Mouse (Mus musculus) midbrain, embryonic 13.5 days (tissue): Measurements from ENCODE around the gene Manba. TPM values are rescaled to one million over a fixed set of nuclear protein-coding genes. Genes with fewer than 3 reads are reported as not detected.
"Not testable (repeated sequence)": the region's sequence is repeated elsewhere in the genome, so short reads cannot be mapped to it uniquely, and the experiment has no call there.

Source experiments
- ATAC-seq: fragments of 200-750 bp; cut with Nextera tagmentation; 2 replicates; pipeline ENCODE4 v1.8.0; 2017; ENCODE audit warnings: mild to moderate bottlenecking, moderate TSS enrichment, moderate library complexity
- H3K27ac ChIP-seq: fragments of 300-500 bp; sonication (generic); 2 replicates; pipeline ENCODE4 v1.5.1; 2015; ENCODE audit warnings: inconsistent platforms, mild to moderate bottlenecking, moderate library complexity
- H3K27me3 ChIP-seq: fragments of 300-500 bp; sonication (generic); 2 replicates; pipeline ENCODE4 v1.6.1; 2015; ENCODE audit warnings: mild to moderate bottlenecking, inconsistent platforms
- H3K36me3 ChIP-seq: fragments of 300-500 bp; sonication (generic); 2 replicates; pipeline ENCODE4 v1.6.1; 2015; ENCODE audit warnings: mild to moderate bottlenecking, inconsistent platforms
- H3K4me1 ChIP-seq: fragments of 300-500 bp; sonication (generic); replicated peaks from 2 replicates; pipeline ENCODE4 v1.6.1; 2015; ENCODE audit warnings: inconsistent platforms
- H3K4me2 ChIP-seq: fragments of 300-500 bp; sonication (generic); replicated peaks from 2 replicates; pipeline ENCODE4 v1.6.1; 2015; ENCODE audit warnings: moderate library complexity, mild to moderate bottlenecking, inconsistent platforms
- H3K4me3 ChIP-seq: fragments of 300-500 bp; sonication (generic); replicated peaks from 2 replicates; pipeline ENCODE4 v1.5.1; 2015; ENCODE audit warnings: mild to moderate bottlenecking, inconsistent platforms
- H3K9ac ChIP-seq: fragments of 300-500 bp; sonication (generic); replicated peaks from 2 replicates; pipeline ENCODE4 v1.6.1; 2015; ENCODE audit warnings: mild to moderate bottlenecking, inconsistent platforms
- H3K9me3 ChIP-seq: fragments of 300-500 bp; sonication (generic); 2 replicates; pipeline ENCODE4 v1.6.1; 2016; ENCODE audit warnings: mild to moderate bottlenecking, inconsistent platforms
- WGBS: fragments of 180-500 bp; shearing (Covaris S2); methylation state at CpG from one replicate; pipeline ENCODE4 v1.1.7; 2015; 5-methylcytosine and 5-hydroxymethylcytosine counted together
- polyA plus RNA-seq: library from polyadenylated mRNA; unstranded; fragments of >200 nt; fragmentation: Nextera tagmentation; extraction: Ambion mirVana; gene quantifications from 2 replicates; pipeline ENCODE4 v1.2.1, GENCODE M21; 2015

The Manba gene
- polyA plus RNA-seq, 1 experiment from 2014 or later: 5.0 TPM

GRCm38 (mm10) chr3:135513270-135513669 is 27.9 kb downstream of the Manba start:
- Histone ChIP-seq H3K4me3 (no peak overlapping the region), H3K27ac (peak overlapping the region; percentile 40; the same call in 1 of the 2 replicates)
- whole genome bisulfite sequencing: 37% methylated on average over 11 of the region's 11 CpGs

GRCm38 (mm10) chr3:135513800-135514425 is 28.5 kb downstream of the Manba start:
- Histone ChIP-seq H3K27ac (peak overlapping the region; percentile 40; the same call in 1 of the 2 replicates), H3K4me3 (no peak overlapping the region), H3K4me1 (peaks cover 7% of the 10 kb centered on the region), H3K27me3 (no peaks in the 10 kb centered on the region), H3K9ac (no peak overlapping the region), H3K36me3 (no peaks in the 10 kb centered on the region), H3K4me2 (no peak overlapping the region), H3K9me3 (no peaks in the 10 kb centered on the region)
- WGBS: 82% methylated on average over 14 of the region's 14 CpGs
- no peak for ATAC-seq

More at GRCm38 (mm10) chr3:135513270-135513669, 27.9 kb downstream of the Manba start:
- H3K4me2 ChIP-seq: peak overlapping the region; percentile 31
- no peaks in the 10 kb centered on the region for H3K36me3 ChIP-seq
- H3K4me1 ChIP-seq: peaks cover 7% of the 10 kb centered on the region
- H3K27me3 ChIP-seq: no peaks in the 10 kb centered on the region
- ATAC-seq: peak; percentile 79
- H3K9me3 ChIP-seq: no peaks in the 10 kb centered on the region
- no peak overlapping the region for H3K9ac ChIP-seq

DNA sequence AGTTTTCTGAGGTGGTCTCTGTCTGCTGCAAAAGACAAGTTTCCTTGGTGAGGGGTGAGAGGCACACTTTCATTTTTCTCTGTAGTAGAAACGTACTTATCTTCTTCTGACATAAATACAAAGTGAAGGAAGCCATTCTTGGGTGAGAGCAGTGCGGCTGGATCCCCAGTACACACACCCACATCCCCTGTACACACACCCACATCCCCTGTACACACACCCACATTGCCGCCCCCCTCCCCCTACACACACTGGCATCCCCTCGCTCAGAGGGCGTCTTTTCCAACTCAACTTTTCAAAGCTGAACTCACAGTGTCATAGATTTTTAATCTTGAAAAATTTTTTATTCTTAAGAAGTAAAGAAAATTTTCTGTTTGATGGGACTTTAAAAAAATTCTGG is 29.8 kb downstream of the Manba start:
- no peaks in the 10 kb centered on the region for H3K27me3 ChIP-seq
- H3K4me2 ChIP-seq: no peak overlapping the region
- no peaks in the 10 kb centered on the region for H3K36me3 ChIP-seq
- no peak overlapping the region for H3K27ac ChIP-seq
- WGBS: 85% methylated on average over 5 of the region's 5 CpGs
- no peaks in the 10 kb centered on the region for H3K9me3 ChIP-seq
- no peak for ATAC-seq
- H3K4me3 ChIP-seq: no peak overlapping the region
- no peak overlapping the region for H3K9ac ChIP-seq
- peaks cover 7% of the 10 kb centered on the region for H3K4me1 ChIP-seq

GRCm38 (mm10) chr3:135516891-135517290 is 31.5 kb downstream of the Manba start:
- Histone ChIP-seq H3K27me3 (no peaks in the 10 kb centered on the region), H3K27ac (no peak overlapping the region), H3K4me1 (peaks cover 7% of the 10 kb centered on the region), H3K4me3 (no peak overlapping the region), H3K36me3 (no peaks in the 10 kb centered on the region), H3K9ac (no peak overlapping the region), H3K9me3 (no peaks in the 10 kb centered on the region), H3K4me2 (no peak overlapping the region)
- WGBS: 53% methylated on average over 6 of the region's 6 CpGs
- no peak for ATAC-seq

- Histone ChIP-seq H3K9me3 (no peaks in the 10 kb centered on the region), H3K36me3 (no peaks in the 10 kb centered on the region), H3K4me1 (peaks cover 5% of the 10 kb centered on the region; the same call in 1 of the 2 replicates), H3K9ac (no peak overlapping the region), H3K27ac (no peak overlapping the region), H3K27me3 (no peaks in the 10 kb centered on the region), H3K4me3 (no peak overlapping the region), H3K4me2 (no peak overlapping the region)
- no peak for ATAC-seq
- 81% methylated on average over 5 of the region's 5 CpGs for WGBS
Observed at GRCm38 (mm10) chr3:135518882-135519281, 33.5 kb downstream of the Manba start.

GRCm38 (mm10) chr3:135519584-135519983 is 34.2 kb downstream of the Manba start:
- peaks cover 5% of the 10 kb centered on the region; the same call in 1 of the 2 replicates for H3K4me1 ChIP-seq
- H3K9ac ChIP-seq: no peak overlapping the region
- H3K27me3 ChIP-seq: no peaks in the 10 kb centered on the region
- H3K4me2 ChIP-seq: no peak overlapping the region
- H3K4me3 ChIP-seq: no peak overlapping the region
- no peaks in the 10 kb centered on the region for H3K9me3 ChIP-seq
- 82% methylated on average over 6 of the region's 6 CpGs for WGBS
- ATAC-seq: no peak
- H3K27ac ChIP-seq: no peak overlapping the region
- H3K36me3 ChIP-seq: no peaks in the 10 kb centered on the region

DNA sequence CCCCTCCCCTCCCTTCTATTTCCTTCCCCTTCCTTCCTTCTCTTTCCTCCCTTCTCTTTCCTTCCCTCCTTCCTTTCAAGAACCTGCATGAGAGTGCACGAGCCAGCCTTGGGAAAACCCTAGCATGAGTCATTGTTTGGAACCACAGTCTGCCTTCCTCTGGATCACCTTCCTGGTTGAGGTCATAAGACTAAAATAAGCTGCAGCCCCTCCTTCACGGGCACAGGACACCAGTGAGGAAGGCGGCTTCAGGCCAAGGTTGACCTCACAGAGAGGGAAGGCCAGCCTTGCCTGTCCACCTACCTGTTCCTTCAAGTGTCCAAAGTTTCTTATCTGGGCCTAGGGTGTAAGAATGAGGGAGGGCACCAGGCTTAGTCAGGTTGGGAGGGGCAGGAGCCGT is 36.6 kb downstream of the Manba start:
- Histone ChIP-seq H3K36me3 (no peaks in the 10 kb centered on the region), H3K9ac (no peak overlapping the region), H3K4me2 (no peak overlapping the region), H3K4me1 (peaks cover 5% of the 10 kb centered on the region; the same call in 1 of the 2 replicates), H3K4me3 (no peak overlapping the region), H3K27me3 (no peaks in the 10 kb centered on the region), H3K9me3 (no peaks in the 10 kb centered on the region), H3K27ac (no peak overlapping the region)
- no peak for ATAC-seq
- WGBS: 75% methylated on average over 4 of the region's 4 CpGs

DNA sequence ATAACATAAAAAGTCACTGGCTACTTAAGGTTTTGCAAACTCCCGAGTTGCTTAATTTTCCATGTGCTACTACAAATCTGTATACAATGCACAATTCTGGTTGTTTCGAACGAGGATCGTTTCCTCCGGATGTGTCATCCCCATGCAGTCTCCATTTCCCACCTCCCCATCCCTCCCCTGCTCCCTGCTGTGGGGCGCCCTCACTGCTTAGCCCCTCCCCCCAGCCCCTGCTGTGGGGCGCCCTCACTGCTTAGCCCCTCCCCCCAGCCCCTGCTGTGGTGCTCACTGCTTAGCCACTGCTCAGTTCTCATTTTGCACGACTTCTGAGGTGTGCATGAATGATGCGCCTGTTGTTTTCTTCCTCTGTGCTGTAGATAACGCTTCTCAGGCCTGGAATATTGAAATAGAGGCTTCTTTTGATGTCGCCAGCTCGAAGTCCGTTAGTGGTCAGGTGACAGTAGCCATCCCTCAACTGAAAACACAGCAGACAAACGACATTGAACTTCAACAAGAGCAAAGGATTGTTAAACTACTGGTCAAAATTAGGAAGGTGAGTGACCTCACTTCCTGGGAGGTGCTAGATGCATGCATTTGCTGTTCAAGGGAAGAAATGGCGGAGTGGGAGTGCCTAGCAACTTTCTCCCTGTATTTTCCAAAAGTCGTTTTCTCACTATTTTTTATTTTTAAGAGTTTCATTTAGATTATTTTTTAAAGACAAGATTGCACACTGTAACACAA is 37.4 kb downstream of the Manba start:
- Histone ChIP-seq H3K36me3 (no peaks in the 10 kb centered on the region), H3K27me3 (no peaks in the 10 kb centered on the region), H3K9ac (no peak overlapping the region), H3K4me2 (no peak overlapping the region; the same call in 1 of the 2 replicates), H3K4me1 (peaks cover 5% of the 10 kb centered on the region; the same call in 1 of the 2 replicates), H3K4me3 (no peak overlapping the region), H3K9me3 (no peaks in the 10 kb centered on the region), H3K27ac (no peak overlapping the region)
- peak; percentile 40; the same call in 1 of the 2 replicates for ATAC-seq
- 65% methylated on average over 16 of the region's 16 CpGs for WGBS

DNA sequence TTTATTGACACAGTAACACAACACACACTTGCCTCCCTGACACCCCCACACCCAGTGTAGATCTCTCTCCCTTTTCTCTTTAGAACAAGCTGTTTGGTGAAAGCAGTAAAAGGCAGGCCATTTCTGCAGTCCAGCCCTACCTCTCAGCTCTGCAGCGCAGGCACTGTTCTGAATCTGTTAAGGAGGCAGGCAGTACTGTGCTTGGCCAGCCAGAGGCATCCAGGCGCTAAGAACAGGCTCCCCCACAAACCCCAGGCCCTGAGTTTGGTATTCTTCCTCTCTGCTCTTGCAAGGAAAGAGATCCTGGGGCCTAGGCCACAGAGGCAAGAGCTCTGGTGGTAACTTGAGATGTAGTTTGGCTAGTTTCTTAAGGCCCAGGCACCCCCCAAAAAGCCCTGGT is 39.5 kb downstream of the Manba start:
- H3K4me2 ChIP-seq, H3K4me3 ChIP-seq, H3K27ac ChIP-seq, H3K36me3 ChIP-seq, H3K9me3 ChIP-seq, H3K4me1 ChIP-seq, H3K27me3 ChIP-seq, ATAC-seq, H3K9ac ChIP-seq: not testable (repeated sequence)
- 24% methylated on average over 2 of the region's 2 CpGs for WGBS

DNA sequence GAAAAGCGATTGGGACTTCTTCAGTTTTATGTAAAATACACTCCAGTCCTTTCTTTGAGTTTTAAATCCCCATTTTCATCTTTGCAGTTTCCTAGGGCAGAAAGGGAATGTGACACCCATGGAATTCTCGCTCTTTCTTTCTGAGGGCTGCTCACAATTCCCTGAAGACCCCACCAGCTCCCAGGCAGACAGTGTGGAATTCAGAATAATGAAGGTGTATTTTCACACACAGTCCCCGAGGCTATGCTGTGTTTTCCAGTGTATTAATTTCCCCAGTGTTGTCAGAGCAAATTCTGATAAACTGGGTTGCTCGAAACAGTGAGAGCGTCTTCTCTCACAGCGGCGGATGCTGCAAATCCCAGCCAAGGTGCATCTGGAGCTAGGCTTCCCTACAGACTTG is 44.3 kb downstream of the Manba start:
- Histone ChIP-seq H3K27ac (no peak overlapping the region; the same call in 1 of the 2 replicates), H3K27me3 (no peaks in the 10 kb centered on the region), H3K4me3 (no peak overlapping the region), H3K4me1 (no peaks in the 10 kb centered on the region), H3K9me3 (no peaks in the 10 kb centered on the region), H3K9ac (no peak overlapping the region), H3K36me3 (no peaks in the 10 kb centered on the region), H3K4me2 (no peak overlapping the region)
- WGBS: 70% methylated on average over 7 of the region's 7 CpGs
- ATAC-seq: no peak

DNA sequence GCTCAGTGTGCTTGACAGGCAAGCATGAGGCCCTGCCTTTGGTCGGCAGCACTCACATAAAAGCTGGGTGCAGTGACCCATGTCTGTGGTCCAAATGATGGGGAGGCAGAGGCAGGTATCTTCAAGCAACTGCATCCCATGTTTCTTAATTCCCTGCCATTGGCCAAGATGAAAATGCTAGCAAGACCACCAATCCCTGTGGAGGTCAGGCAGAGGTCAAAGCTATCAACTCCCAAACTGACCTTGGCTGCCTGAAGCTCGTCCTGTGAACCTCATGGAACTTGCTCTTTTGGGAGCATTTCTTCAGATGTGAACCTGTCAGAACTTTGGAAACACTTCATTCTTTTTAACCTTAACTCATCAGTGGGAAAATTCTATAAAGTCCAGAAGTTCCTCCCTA is 46.4 kb downstream of the Manba start:
- Histone ChIP-seq H3K9me3 (no peaks in the 10 kb centered on the region), H3K9ac (no peak overlapping the region), H3K4me2 (no peak overlapping the region), H3K27me3 (no peaks in the 10 kb centered on the region), H3K4me1 (no peaks in the 10 kb centered on the region), H3K27ac (no peak overlapping the region), H3K36me3 (no peaks in the 10 kb centered on the region), H3K4me3 (no peak overlapping the region)
- 73% methylated on average over 2 of the region's 2 CpGs for WGBS
- ATAC-seq: no peak

DNA sequence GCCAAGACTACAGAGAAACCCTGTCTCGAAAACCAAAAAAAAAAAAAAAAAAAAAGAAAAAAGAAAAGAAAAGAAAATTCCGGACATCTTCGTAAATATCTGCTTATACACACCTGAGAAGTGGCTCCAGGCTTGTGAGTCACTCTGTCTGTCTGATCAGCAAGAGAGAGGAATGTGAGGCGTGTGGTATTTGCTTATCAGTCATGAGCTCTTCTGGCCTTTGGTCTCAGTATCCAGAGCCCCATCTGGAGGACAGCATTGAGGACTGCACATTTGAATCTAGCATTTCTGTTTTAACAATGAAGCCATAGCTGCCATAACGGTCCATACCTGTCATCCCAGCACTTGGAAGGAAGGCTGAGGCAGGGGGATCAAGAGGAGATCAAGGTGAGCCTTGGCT is 48.7 kb downstream of the Manba start:
- H3K27me3 ChIP-seq: no peaks in the 10 kb centered on the region
- no peaks in the 10 kb centered on the region for H3K36me3 ChIP-seq
- no peaks in the 10 kb centered on the region for H3K9me3 ChIP-seq
- no peak overlapping the region for H3K4me2 ChIP-seq
- H3K4me1 ChIP-seq: no peaks in the 10 kb centered on the region
- H3K27ac ChIP-seq: no peak overlapping the region
- 86% methylated on average over 4 of the region's 5 CpGs for whole genome bisulfite sequencing
- no peak overlapping the region for H3K4me3 ChIP-seq
- ATAC-seq: no peak
- no peak overlapping the region for H3K9ac ChIP-seq
